Mouse (Mus musculus): Measurements from ENCODE around the gene Clec16a. TPM values are rescaled to one million over a fixed set of nuclear protein-coding genes. Genes with fewer than 3 reads are reported as not detected.
A peak's percentile ranks its signal among the peaks of the same experiment; 100 is the strongest.

Gene Clec16a
- polyA plus RNA-seq, 1 experiment from 2014 or later, result 32.5 TPM

- Histone ChIP-seq H3K27me3 (ENCODE audit: insufficient read depth, low read length) (no peaks in the 10 kb centered on the region), H3K9ac (ENCODE audit: low read depth, low read length) (no peak overlapping the region), H3K36me3 (ENCODE audit: insufficient read depth, low read length) (no peaks in the 10 kb centered on the region), H3K4me3 (replicated peaks; ENCODE audit: low read depth, low read length) (no peak overlapping the region), H3K9me3 (replicated peaks; ENCODE audit: low read length) (no peaks in the 10 kb centered on the region), H3K4me1 (replicated peaks; ENCODE audit: insufficient read depth, low read length) (no peaks in the 10 kb centered on the region), H3K4me2 (ENCODE audit: low read length) (no peak overlapping the region), H3K27ac (no peak overlapping the region)
- no peak for TF ChIP-seq CTCF (IDR thresholded peaks at IDR 0.05; ENCODE audit: low read depth)
- ATAC-seq (replicated peaks; ENCODE audit: low FRiP score, low read depth) (no peak), DNase-seq (ENCODE audit: low spot score) (no peak)
- WGBS, result 75% methylated on average over 5 of the region's 5 CpGs
Measured at GRCm38 (mm10) chr16:10723816-10724647, 178.9 kb downstream of the Clec16a start.

GRCm38 (mm10) chr16:10725156-10725555, 180.0 kb downstream of the Clec16a start:
- ATAC-seq (replicated peaks; ENCODE audit: low FRiP score, low read depth), result no peak
- Histone ChIP-seq H3K36me3 (ENCODE audit: insufficient read depth, low read length) (no peaks in the 10 kb centered on the region), H3K27me3 (ENCODE audit: insufficient read depth, low read length) (no peaks in the 10 kb centered on the region), H3K27ac (no peak overlapping the region), H3K9ac (ENCODE audit: low read depth, low read length) (no peak overlapping the region), H3K4me3 (replicated peaks; ENCODE audit: low read depth, low read length) (no peak overlapping the region), H3K4me2 (ENCODE audit: low read length) (no peak overlapping the region), H3K9me3 (replicated peaks; ENCODE audit: low read length) (no peaks in the 10 kb centered on the region), H3K4me1 (replicated peaks; ENCODE audit: insufficient read depth, low read length) (no peaks in the 10 kb centered on the region)
- 71% methylated on average over 2 of the region's 2 CpGs for WGBS
- peak; percentile 51 for TF ChIP-seq CTCF (IDR thresholded peaks at IDR 0.05; ENCODE audit: low read depth)
- no peak for DNase-seq (ENCODE audit: low spot score)

GRCm38 (mm10) chr16:10727630-10728029, 182.5 kb downstream of the Clec16a start:
- Histone ChIP-seq H3K4me1 (replicated peaks; ENCODE audit: insufficient read depth, low read length) (no peaks in the 10 kb centered on the region), H3K27ac (no peak overlapping the region), H3K4me2 (ENCODE audit: low read length) (no peak overlapping the region), H3K9me3 (replicated peaks; ENCODE audit: low read length) (no peaks in the 10 kb centered on the region), H3K4me3 (replicated peaks; ENCODE audit: low read depth, low read length) (no peak overlapping the region), H3K9ac (ENCODE audit: low read depth, low read length) (no peak overlapping the region), H3K27me3 (ENCODE audit: insufficient read depth, low read length) (no peaks in the 10 kb centered on the region), H3K36me3 (ENCODE audit: insufficient read depth, low read length) (no peaks in the 10 kb centered on the region)
- no peak for DNase-seq (ENCODE audit: low spot score)
- no peak for ATAC-seq (replicated peaks; ENCODE audit: low FRiP score, low read depth)
- WGBS, result 66% methylated on average over 4 of the region's 4 CpGs
- TF ChIP-seq CTCF (IDR thresholded peaks at IDR 0.05; ENCODE audit: low read depth), result no peak

- no peaks in the 10 kb centered on the region for H3K9me3 ChIP-seq (replicated peaks; ENCODE audit: low read length)
- ATAC-seq (replicated peaks; ENCODE audit: low FRiP score, low read depth) (no peak), DNase-seq (ENCODE audit: low spot score) (peak; percentile 30)
- no peak for TF ChIP-seq CTCF (IDR thresholded peaks at IDR 0.05; ENCODE audit: low read depth)
- no peaks in the 10 kb centered on the region for H3K36me3 ChIP-seq (ENCODE audit: insufficient read depth, low read length)
- H3K4me2 ChIP-seq (ENCODE audit: low read length), result no peak overlapping the region
- 31% methylated on average over 3 of the region's 3 CpGs for WGBS
- no peak overlapping the region for H3K27ac ChIP-seq
- no peak overlapping the region for H3K9ac ChIP-seq (ENCODE audit: low read depth, low read length)
- no peaks in the 10 kb centered on the region for H3K27me3 ChIP-seq (ENCODE audit: insufficient read depth, low read length)
- no peak overlapping the region for H3K4me3 ChIP-seq (replicated peaks; ENCODE audit: low read depth, low read length)
- no peaks in the 10 kb centered on the region for H3K4me1 ChIP-seq (replicated peaks; ENCODE audit: insufficient read depth, low read length)
Measured at GRCm38 (mm10) chr16:10728886-10729285, 183.7 kb downstream of the Clec16a start.

GRCm38 (mm10) chr16:10730941-10731340, 185.8 kb downstream of the Clec16a start:
- no peak for TF ChIP-seq CTCF (IDR thresholded peaks at IDR 0.05; ENCODE audit: low read depth)

GRCm38 (mm10) chr16:10731785-10732184, 186.6 kb downstream of the Clec16a start:
- no peak for ATAC-seq (replicated peaks; ENCODE audit: low FRiP score, low read depth)
- H3K27me3 ChIP-seq (ENCODE audit: insufficient read depth, low read length), result no peaks in the 10 kb centered on the region
- H3K4me1 ChIP-seq (replicated peaks; ENCODE audit: insufficient read depth, low read length), result no peaks in the 10 kb centered on the region
- H3K27ac ChIP-seq, result no peak overlapping the region
- no peak overlapping the region for H3K9ac ChIP-seq (ENCODE audit: low read depth, low read length)
- no peak overlapping the region for H3K4me2 ChIP-seq (ENCODE audit: low read length)
- DNase-seq (ENCODE audit: low spot score), result no peak
- WGBS, result 82% methylated on average over 4 of the region's 4 CpGs
- no peak overlapping the region for H3K4me3 ChIP-seq (replicated peaks; ENCODE audit: low read depth, low read length)
- no peaks in the 10 kb centered on the region for H3K9me3 ChIP-seq (replicated peaks; ENCODE audit: low read length)
- no peak for TF ChIP-seq CTCF (IDR thresholded peaks at IDR 0.05; ENCODE audit: low read depth)
- no peaks in the 10 kb centered on the region for H3K36me3 ChIP-seq (ENCODE audit: insufficient read depth, low read length)

More at GRCm38 (mm10) chr16:10730941-10731340, 185.8 kb downstream of the Clec16a start:
- Histone ChIP-seq H3K9ac (ENCODE audit: low read depth, low read length) (no peak overlapping the region), H3K27me3 (ENCODE audit: insufficient read depth, low read length) (no peaks in the 10 kb centered on the region), H3K36me3 (ENCODE audit: insufficient read depth, low read length) (no peaks in the 10 kb centered on the region), H3K27ac (no peak overlapping the region), H3K4me3 (replicated peaks; ENCODE audit: low read depth, low read length) (no peak overlapping the region), H3K4me1 (replicated peaks; ENCODE audit: insufficient read depth, low read length) (no peaks in the 10 kb centered on the region), H3K9me3 (replicated peaks; ENCODE audit: low read length) (no peaks in the 10 kb centered on the region), H3K4me2 (ENCODE audit: low read length) (no peak overlapping the region)
- no peak for DNase-seq (ENCODE audit: low spot score)
- ATAC-seq (replicated peaks; ENCODE audit: low FRiP score, low read depth), result no peak
- WGBS, result 84% methylated on average over 4 of the region's 4 CpGs

All from kidney, postnatal 0 days (tissue).